Mouse (Mus musculus): ENCODE data around the gene Ifrd2.

The Ifrd2 gene

GRCm38 (mm10) chr9:107640257-107640772 lies 52.9 kb downstream of the Ifrd2 start:
- peak; percentile 94 for DNase-seq (ENCODE audit: low read depth)

DNA sequence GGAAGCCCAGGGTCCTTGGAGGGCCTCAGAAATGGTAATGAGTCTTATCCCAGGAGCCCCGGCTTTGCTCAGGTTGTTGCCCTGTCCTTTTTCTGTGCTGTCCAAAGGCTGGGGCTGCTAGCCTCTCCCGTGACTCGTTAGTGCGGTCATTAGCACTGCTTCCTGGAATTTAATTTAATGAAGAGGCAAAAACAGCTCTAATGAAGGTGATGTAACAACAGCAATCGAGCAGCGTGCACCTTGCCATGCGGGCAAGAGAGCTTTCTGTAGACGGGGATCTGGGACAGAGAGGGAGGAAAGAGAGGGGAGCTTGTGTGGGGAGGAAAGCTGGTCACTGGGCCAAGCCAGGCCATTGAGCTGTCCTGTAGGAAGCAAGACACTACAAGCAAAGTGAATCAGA lies 54.2 kb downstream of the Ifrd2 start:
- DNase-seq (ENCODE audit: low read depth): no peak

Measured in 416B (cell line).